Mouse (Mus musculus) limb, embryonic 10.5 days (tissue): ENCODE data around the gene Myocos. TPM values are rescaled to one million over a fixed set of nuclear protein-coding genes. Genes with fewer than 3 reads are reported as not detected.

Experiments used
- DNase-seq: peaks from one replicate; pipeline ENCODE4 v3.0.0-alpha.2; 2017; ENCODE audit warnings: low spot score
- H3K27ac ChIP-seq: fragments of 300-500 bp; sonication (generic); 2 replicates; pipeline ENCODE4 v1.5.1; 2016; ENCODE audit warnings: mild to moderate bottlenecking
- H3K27me3 ChIP-seq: fragments of 300-500 bp; sonication (generic); 2 replicates; pipeline ENCODE4 v1.6.1; 2016; ENCODE audit warnings: low read depth, mild to moderate bottlenecking; ENCODE audit not compliant: poor library complexity, severe bottlenecking
- H3K36me3 ChIP-seq: fragments of 300-500 bp; sonication (generic); 2 replicates; pipeline ENCODE4 v1.6.1; 2016; ENCODE audit warnings: mild to moderate bottlenecking, moderate library complexity
- H3K4me1 ChIP-seq: fragments of 300-500 bp; sonication (generic); 2 replicates; pipeline ENCODE4 v1.6.1; 2016
- H3K4me3 ChIP-seq: fragments of 300-500 bp; sonication (generic); 2 replicates; pipeline ENCODE4 v1.5.1; 2016; ENCODE audit warnings: mild to moderate bottlenecking, moderate library complexity
- H3K9me3 ChIP-seq: fragments of 300-500 bp; sonication (generic); replicated peaks from 2 replicates; pipeline ENCODE4 v1.6.1; 2016; ENCODE audit warnings: mild to moderate bottlenecking
- WGBS: fragments of 180-500 bp; shearing (Covaris S2); methylation state at CpG from one replicate; pipeline ENCODE4 v1.1.7; 2016; 5-methylcytosine and 5-hydroxymethylcytosine counted together
- microRNA-seq: library from miRNA; unstranded; fragments of <30 nt; microRNA quantifications from one replicate; pipeline ENCODE4, GENCODE M21; 2017
- polyA plus RNA-seq: library from polyadenylated mRNA; unstranded; fragments of >200 nt; fragmentation: Nextera tagmentation; extraction: Ambion mirVana; gene quantifications from 2 replicates; pipeline ENCODE4 v1.2.1, GENCODE M21; 2016

Gene Myocos
- polyA plus RNA-seq, 1 experiment from 2014 or later: not detected

GRCm38 (mm10) chr1:162601288-162601687 lies 56.7 kb downstream of the Myocos start:
- Histone ChIP-seq H3K9me3 (no peaks in the 10 kb centered on the region), H3K36me3 (peaks cover 35% of the 10 kb centered on the region), H3K27ac (no peak overlapping the region), H3K4me3 (no peak overlapping the region), H3K4me1 (no peaks in the 10 kb centered on the region), H3K27me3 (no peaks in the 10 kb centered on the region)
- no peak for DNase-seq
- WGBS: 86% methylated on average over 4 of the region's 4 CpGs

GRCm38 (mm10) chr1:162599617-162600016 lies 58.4 kb downstream of the Myocos start:
- no peaks in the 10 kb centered on the region for H3K4me1 ChIP-seq
- H3K36me3 ChIP-seq: peaks cover 46% of the 10 kb centered on the region
- no peak overlapping the region for H3K4me3 ChIP-seq
- no peaks in the 10 kb centered on the region for H3K9me3 ChIP-seq
- DNase-seq: no peak
- H3K27ac ChIP-seq: no peak overlapping the region
- H3K27me3 ChIP-seq: no peaks in the 10 kb centered on the region
- 92% methylated on average over 5 of the region's 5 CpGs for WGBS

GRCm38 (mm10) chr1:162597379-162598102 lies 60.5 kb downstream of the Myocos start:
- no peak overlapping the region for H3K4me3 ChIP-seq
- H3K4me1 ChIP-seq: no peaks in the 10 kb centered on the region
- DNase-seq: no peak
- peaks cover 38% of the 10 kb centered on the region for H3K36me3 ChIP-seq
- WGBS: 77% methylated on average over 3 of the region's 3 CpGs
- no peaks in the 10 kb centered on the region for H3K9me3 ChIP-seq
- no peak overlapping the region for H3K27ac ChIP-seq
- no peaks in the 10 kb centered on the region for H3K27me3 ChIP-seq

Small RNA genes lying within 50 kb of the gene (microRNA-seq; reads per million reads assigned to microRNA genes)
- gene Gm27616: not detected

Other genes starting within 250 kb of the Myocos start
- 5.8 and 11.6 TPM in 2 replicates for gene Dnm3, start 180.2 kb downstream of the Myocos start, polyA plus RNA-seq
- 35.0 and 37.0 TPM in 2 replicates for gene Mettl13, start 109.7 kb downstream of the Myocos start, polyA plus RNA-seq
- 46.1 and 50.7 TPM in 2 replicates for gene Vamp4, start 87.7 kb downstream of the Myocos start, polyA plus RNA-seq
- not detected in 2 replicates for gene Myoc, start 19.1 kb downstream of the Myocos start, polyA plus RNA-seq
- 144 and 146 TPM in 2 replicates for gene Prrc2c, start 82.3 kb upstream of the Myocos start, polyA plus RNA-seq
- 0.08 TPM in 1 of 2 replicates, not detected in the other for gene Fmo4, start 155.8 kb upstream of the Myocos start, polyA plus RNA-seq
- 1.6 and 2.1 TPM in 2 replicates for gene Fmo1, start 208.4 kb upstream of the Myocos start, polyA plus RNA-seq
- gene Fmo2, start 240.5 kb upstream of the Myocos start, polyA plus RNA-seq: 0.08 TPM in 1 of 2 replicates, not detected in the other